28 mouse cellular contexts compared by ENCODE assay signal in the genomic region with DNA sequence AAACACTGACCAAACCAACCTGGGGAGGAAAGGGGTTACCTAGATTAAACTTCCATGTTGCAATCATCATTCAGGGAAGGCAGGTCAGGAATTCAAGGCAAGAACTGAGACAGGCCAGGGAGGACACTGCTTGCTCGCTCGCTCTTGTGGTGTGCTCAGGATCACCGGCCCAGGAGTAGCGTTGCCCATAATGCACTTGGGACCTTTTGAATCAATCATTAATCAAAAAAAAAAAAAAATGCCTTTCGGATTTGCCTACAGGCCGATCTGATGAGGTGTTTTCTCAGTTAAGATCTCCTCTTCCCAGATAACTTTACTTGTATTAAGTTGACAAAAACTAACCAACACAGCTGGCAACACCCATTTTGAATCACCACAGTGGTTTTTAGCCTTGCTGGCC. TPM values are rescaled to one million over a fixed set of nuclear protein-coding genes. Genes with fewer than 3 reads are reported as not detected.
A peak's percentile ranks its signal among the peaks of the same experiment; 100 is the strongest.
DNase-seq lines count a peak whose midpoint lies in the region; ATAC-seq lines count a peak whose summit lies in the region.
"Had no signal": no experiment of that assay in that cellular context is flagged by ENCODE, and none has a peak within 500 bp of the region (broad histone marks: within the 10 kb centered on the region; RNA-seq: fewer than 3 reads in every experiment).

No protein-coding gene starts in this region.

- ATAC-seq in kidney, embryonic 15.5 days (replicated peaks; ENCODE audit: low FRiP score), result no peak
- no peak for ATAC-seq in kidney, embryonic 14.5 days (ENCODE audit: low FRiP score, low TSS enrichment)
- no peak for ATAC-seq in hindbrain, embryonic 13.5 days (ENCODE audit: low FRiP score)
- ATAC-seq: activated CD4-positive, CD25-positive, alpha-beta regulatory T cell, adult 4 months; CD4-positive, CD25-positive, alpha-beta regulatory T cell, adult 4 months; forebrain, embryonic 15.5 days; hindbrain, embryonic 16.5 days had no signal

- H3K4me3 ChIP-seq in kidney, embryonic 15.5 days (replicated peaks), result no peak overlapping the region
- H3K4me3 ChIP-seq in kidney, embryonic 14.5 days (ENCODE audit: low read length), result no peak overlapping the region
- H3K4me3 ChIP-seq in hindbrain, embryonic 13.5 days, result no peak overlapping the region
- H3K4me3 ChIP-seq: embryonic facial prominence, embryonic 10.5 days; embryonic facial prominence, embryonic 13.5 days; erythroblast, embryonic 14.5 days; forebrain, embryonic 12.5 days; forebrain, embryonic 15.5 days; heart, adult 2 months; hindbrain, embryonic 12.5 days had no signal

- no peak overlapping the region for H3K27ac ChIP-seq in kidney, embryonic 15.5 days
- no peak overlapping the region for H3K27ac ChIP-seq in kidney, embryonic 14.5 days (ENCODE audit: low read depth, low read length)
- no peak overlapping the region for H3K27ac ChIP-seq in hindbrain, embryonic 13.5 days
- H3K27ac ChIP-seq: embryonic facial prominence, embryonic 10.5 days; embryonic facial prominence, embryonic 13.5 days; forebrain, embryonic 12.5 days; forebrain, embryonic 15.5 days; heart, adult 2 months; hindbrain, embryonic 12.5 days had no signal

- DNase-seq in kidney, adult 11 months, result peak; percentile 21
- DNase-seq in kidney, adult 8-10 months, result peak; percentile 39 to 42
- peak; percentile 63 for DNase-seq in kidney, adult 9 months
- DNase-seq in kidney, postnatal 36 days, result peak; percentile 55 to 62
- DNase-seq in lung, postnatal 25 days (ENCODE audit: low spot score), result no peak
- DNase-seq: adrenal gland, adult 8-10 months; adrenal gland, postnatal 25 days; cerebellum, adult 11-12 months; cerebellum, adult 8-10 months; cerebellum, postnatal 10 days; cerebellum, postnatal 36 days; embryo, embryonic 11 days; gastrocnemius, postnatal 25 days; heart, adult 2 months had no signal

- H3K4me1 ChIP-seq in kidney, embryonic 15.5 days, result 0 out of 2 replicates have a peak, but pooled peaks cover 6% of the 10 kb centered on the region
- H3K4me1 ChIP-seq in kidney, embryonic 14.5 days (ENCODE audit: control insufficient read depth, insufficient read depth, low read length), result no peaks in the 10 kb centered on the region
- H3K4me1 ChIP-seq in hindbrain, embryonic 13.5 days (replicated peaks), result no peaks in the 10 kb centered on the region
- H3K4me1 ChIP-seq: embryonic facial prominence, embryonic 10.5 days; hindbrain, embryonic 12.5 days had no signal

- WGBS in kidney, embryonic 15.5 days, result 67% methylated on average over 6 of the region's 6 CpGs
- 76% methylated on average over 6 of the region's 6 CpGs for WGBS in kidney, embryonic 14.5 days
- WGBS in hindbrain, embryonic 13.5 days, result 90% methylated on average over 6 of the region's 6 CpGs

- no peak overlapping the region for H3K9ac ChIP-seq in kidney, embryonic 15.5 days
- no peak overlapping the region for H3K9ac ChIP-seq in kidney, embryonic 14.5 days (ENCODE audit: low read depth, low read length)
- no peak overlapping the region for H3K9ac ChIP-seq in hindbrain, embryonic 13.5 days
- H3K9ac ChIP-seq: embryonic facial prominence, embryonic 13.5 days; forebrain, embryonic 12.5 days; forebrain, embryonic 15.5 days; hindbrain, embryonic 12.5 days had no signal

- H3K9me3 ChIP-seq in kidney, embryonic 15.5 days (replicated peaks), result no peaks in the 10 kb centered on the region
- no peaks in the 10 kb centered on the region for H3K9me3 ChIP-seq in kidney, embryonic 14.5 days (ENCODE audit: control insufficient read depth, low read length)
- H3K9me3 ChIP-seq in hindbrain, embryonic 13.5 days, result no peaks in the 10 kb centered on the region
- H3K9me3 ChIP-seq: embryonic facial prominence, embryonic 10.5 days; embryonic facial prominence, embryonic 13.5 days; forebrain, embryonic 12.5 days; forebrain, embryonic 15.5 days; hindbrain, embryonic 12.5 days had no signal

- no peak overlapping the region for H3K4me2 ChIP-seq in kidney, embryonic 15.5 days
- H3K4me2 ChIP-seq in kidney, embryonic 14.5 days (replicated peaks; ENCODE audit: low read depth, low read length), result no peak overlapping the region
- H3K4me2 ChIP-seq in hindbrain, embryonic 13.5 days, result no peak overlapping the region
- H3K4me2 ChIP-seq: embryonic facial prominence, embryonic 13.5 days; forebrain, embryonic 12.5 days; forebrain, embryonic 15.5 days; heart, embryonic 11.5 days; hindbrain, embryonic 12.5 days had no signal

- H3K27me3 ChIP-seq in kidney, embryonic 15.5 days, result no peaks in the 10 kb centered on the region
- no peaks in the 10 kb centered on the region for H3K27me3 ChIP-seq in kidney, embryonic 14.5 days (ENCODE audit: control insufficient read depth, insufficient read depth, low read length)
- no peaks in the 10 kb centered on the region for H3K27me3 ChIP-seq in hindbrain, embryonic 13.5 days
- H3K27me3 ChIP-seq: embryonic facial prominence, embryonic 13.5 days; forebrain, embryonic 12.5 days; forebrain, embryonic 15.5 days; hindbrain, embryonic 12.5 days had no signal

- no peaks in the 10 kb centered on the region for H3K36me3 ChIP-seq in kidney, embryonic 15.5 days
- H3K36me3 ChIP-seq in kidney, embryonic 14.5 days (ENCODE audit: control insufficient read depth, insufficient read depth, low read length), result no peaks in the 10 kb centered on the region
- no peaks in the 10 kb centered on the region for H3K36me3 ChIP-seq in hindbrain, embryonic 13.5 days
- H3K36me3 ChIP-seq: embryonic facial prominence, embryonic 10.5 days; embryonic facial prominence, embryonic 13.5 days; forebrain, embryonic 12.5 days; forebrain, embryonic 15.5 days; hindbrain, embryonic 12.5 days had no signal

RNA-seq across cellular contexts. Expression of gene Ptpn22, which starts 4.6 kb away (rescaled TPM):
- polyA plus RNA-seq in kidney, embryonic 15.5 days (2015; fragmentation: Nextera tagmentation; extraction: Ambion mirVana), result 0.58 and 0.73 TPM in 2 replicates
- 0.26 and 0.92 TPM in 2 replicates for polyA plus RNA-seq in kidney, embryonic 14.5 days (2014; fragmentation: Nextera tagmentation; extraction: Ambion mirVana)
- 0.38 and 0.47 TPM in 2 replicates for polyA plus RNA-seq in hindbrain, embryonic 13.5 days (2015; fragmentation: Nextera tagmentation; extraction: Ambion mirVana)
- polyA plus RNA-seq: erythroblast, embryonic 14.5 days had no signal

RNA-seq across cellular contexts. Expression of gene Bcl2l15, which starts 31.8 kb away (rescaled TPM):
- 0.14 and 0.17 TPM in 2 replicates for polyA plus RNA-seq in kidney, embryonic 15.5 days (2015; fragmentation: Nextera tagmentation; extraction: Ambion mirVana)
- polyA plus RNA-seq in kidney, embryonic 14.5 days (2014; fragmentation: Nextera tagmentation; extraction: Ambion mirVana), result not detected in 2 replicates
- 0.17 and 0.41 TPM in 2 replicates for polyA plus RNA-seq in hindbrain, embryonic 13.5 days (2015; fragmentation: Nextera tagmentation; extraction: Ambion mirVana)
- polyA plus RNA-seq: heart, adult 2 months; hindbrain, embryonic 12.5 days had no signal

RNA-seq across cellular contexts. Expression of gene Rsbn1, which starts 49.7 kb away (rescaled TPM):
- polyA plus RNA-seq in kidney, embryonic 15.5 days (2015; fragmentation: Nextera tagmentation; extraction: Ambion mirVana), result 10.2 and 10.7 TPM in 2 replicates
- 13.2 and 13.3 TPM in 2 replicates for polyA plus RNA-seq in kidney, embryonic 14.5 days (2014; fragmentation: Nextera tagmentation; extraction: Ambion mirVana)
- 21.3 and 24.4 TPM in 2 replicates for polyA plus RNA-seq in hindbrain, embryonic 13.5 days (2015; fragmentation: Nextera tagmentation; extraction: Ambion mirVana)

RNA-seq across cellular contexts. Expression of gene Gm43064, which starts 54.8 kb away (rescaled TPM):
- polyA plus RNA-seq in kidney, embryonic 15.5 days (2015; fragmentation: Nextera tagmentation; extraction: Ambion mirVana), result 0.27 and 0.30 TPM in 2 replicates
- polyA plus RNA-seq in kidney, embryonic 14.5 days (2014; fragmentation: Nextera tagmentation; extraction: Ambion mirVana), result 0.12 TPM in 1 of 2 replicates, not detected in the other
- polyA plus RNA-seq in hindbrain, embryonic 13.5 days (2015; fragmentation: Nextera tagmentation; extraction: Ambion mirVana), result 0.53 TPM in 1 of 2 replicates, not detected in the other
- polyA plus RNA-seq: C2C12; embryonic facial prominence, embryonic 10.5 days; forebrain, embryonic 12.5 days; forebrain, embryonic 15.5 days; heart, adult 2 months had no signal

RNA-seq across cellular contexts. Expression of gene Ap4b1, which starts 54.9 kb away (rescaled TPM):
- polyA plus RNA-seq in kidney, embryonic 15.5 days (2015; fragmentation: Nextera tagmentation; extraction: Ambion mirVana), result 18.9 and 19.6 TPM in 2 replicates
- polyA plus RNA-seq in kidney, embryonic 14.5 days (2014; fragmentation: Nextera tagmentation; extraction: Ambion mirVana), result 12.1 and 22.2 TPM in 2 replicates
- 22.9 and 25.1 TPM in 2 replicates for polyA plus RNA-seq in hindbrain, embryonic 13.5 days (2015; fragmentation: Nextera tagmentation; extraction: Ambion mirVana)
